In genomic region chr3:27473801-27474599, GRCm38 (mm10) we compare ENCODE assay signal across 14 mouse cellular contexts.
DNase-seq lines count a peak whose midpoint lies in the region; ATAC-seq lines count a peak whose summit lies in the region.
"Had no signal": no experiment of that assay in that cellular context is flagged by ENCODE, and none has a peak within 500 bp of the region (broad histone marks: within the 10 kb centered on the region; RNA-seq: fewer than 3 reads in every experiment).

No protein-coding gene starts in this region.

- no peak overlapping the region for H3K27ac ChIP-seq in midbrain, embryonic 11.5 days (ENCODE audit: low read depth, low read length)
- no peak overlapping the region for H3K27ac ChIP-seq in midbrain, embryonic 16.5 days (ENCODE audit: low read length)
- H3K27ac ChIP-seq in forebrain, embryonic 11.5 days (ENCODE audit: low read depth, low read length) = no peak overlapping the region
- H3K27ac ChIP-seq: forebrain, embryonic 10.5 days; heart, embryonic 13.5 days; midbrain, embryonic 12.5 days had no signal

- no peaks in the 10 kb centered on the region for H3K4me1 ChIP-seq in midbrain, embryonic 11.5 days (ENCODE audit: control insufficient read depth, insufficient read depth, low read length)
- no peaks in the 10 kb centered on the region for H3K4me1 ChIP-seq in midbrain, embryonic 16.5 days (ENCODE audit: control insufficient read depth, insufficient read depth, low read length)
- no peaks in the 10 kb centered on the region for H3K4me1 ChIP-seq in forebrain, embryonic 11.5 days (replicated peaks; ENCODE audit: control insufficient read depth, insufficient read depth, low read length)
- H3K4me1 ChIP-seq: forebrain, embryonic 10.5 days; midbrain, embryonic 12.5 days had no signal

- no peak overlapping the region for H3K4me2 ChIP-seq in midbrain, embryonic 11.5 days
- no peak overlapping the region for H3K4me2 ChIP-seq in midbrain, embryonic 16.5 days (ENCODE audit: low read length)
- H3K4me2 ChIP-seq in forebrain, embryonic 11.5 days (ENCODE audit: low read depth, low read length, severe bottlenecking) = no peak overlapping the region
- H3K4me2 ChIP-seq: heart, embryonic 13.5 days; midbrain, embryonic 12.5 days had no signal

- ATAC-seq in midbrain, embryonic 11.5 days (ENCODE audit: low FRiP score) = no peak
- ATAC-seq in midbrain, embryonic 16.5 days = no peak
- no peak for ATAC-seq in megakaryocyte-erythroid progenitor cell, adult 5-6 weeks (replicated peaks; ENCODE audit: low FRiP score, low TSS enrichment, poor library complexity, severe bottlenecking)
- no peak for ATAC-seq in forebrain, embryonic 11.5 days (replicated peaks; ENCODE audit: low FRiP score)

- no peak overlapping the region for H3K9ac ChIP-seq in midbrain, embryonic 11.5 days (ENCODE audit: low read length)
- H3K9ac ChIP-seq in midbrain, embryonic 16.5 days (ENCODE audit: low read depth, low read length) = no peak overlapping the region
- H3K9ac ChIP-seq in forebrain, embryonic 11.5 days (ENCODE audit: low read length) = no peak overlapping the region
- H3K9ac ChIP-seq: heart, embryonic 13.5 days; midbrain, embryonic 12.5 days had no signal

- H3K9me3 ChIP-seq in midbrain, embryonic 11.5 days (ENCODE audit: control insufficient read depth, low read length) = no peaks in the 10 kb centered on the region; the same call in 1 of the 2 replicates
- no peaks in the 10 kb centered on the region for H3K9me3 ChIP-seq in midbrain, embryonic 16.5 days (replicated peaks; ENCODE audit: control insufficient read depth, low read length, poor library complexity, severe bottlenecking)
- H3K9me3 ChIP-seq in forebrain, embryonic 11.5 days (ENCODE audit: control insufficient read depth, low read length) = no peaks in the 10 kb centered on the region
- H3K9me3 ChIP-seq: midbrain, embryonic 12.5 days had no signal

- intact Hi-C loops in heart, postnatal 36 days (cut with DNase I) = loop anchor here (5.0 kb wide), 1 partner anchor 463 kb away; the partner anchor contains the start of gene Pld1

- H3K36me3 ChIP-seq in midbrain, embryonic 11.5 days (ENCODE audit: control insufficient read depth, insufficient read depth, low read length) = no peaks in the 10 kb centered on the region
- H3K36me3 ChIP-seq in midbrain, embryonic 16.5 days (ENCODE audit: control insufficient read depth, insufficient read depth, low read length) = no peaks in the 10 kb centered on the region
- H3K36me3 ChIP-seq in forebrain, embryonic 11.5 days (ENCODE audit: control insufficient read depth, insufficient read depth, low read length) = no peaks in the 10 kb centered on the region

- H3K27me3 ChIP-seq in midbrain, embryonic 11.5 days (ENCODE audit: control insufficient read depth, insufficient read depth, low read length) = no peaks in the 10 kb centered on the region
- H3K27me3 ChIP-seq in midbrain, embryonic 16.5 days (ENCODE audit: control insufficient read depth, insufficient read depth, low read depth, low read length) = no peaks in the 10 kb centered on the region
- H3K27me3 ChIP-seq in forebrain, embryonic 11.5 days (ENCODE audit: control insufficient read depth, insufficient read depth, low read length) = no peaks in the 10 kb centered on the region
- H3K27me3 ChIP-seq: heart, embryonic 13.5 days; midbrain, embryonic 12.5 days had no signal

- 91% methylated on average over 14 of the region's 14 CpGs for WGBS in midbrain, embryonic 11.5 days
- 93% methylated on average over 14 of the region's 14 CpGs for WGBS in midbrain, embryonic 16.5 days
- 92% methylated on average over 14 of the region's 14 CpGs for WGBS in forebrain, embryonic 11.5 days

- DNase-seq in adrenal gland, adult 2 months = peak; percentile 35
- DNase-seq in adrenal gland, postnatal 4 days (ENCODE audit: low spot score in 2 of 2) = no peak
- peak; percentile 45 for DNase-seq in midbrain, embryonic 11.5 days (ENCODE audit: low spot score, missing footprints)
- DNase-seq in heart, postnatal 36 days = peak; percentile 41 to 53
- peak; percentile 41 to 65 for DNase-seq in kidney, postnatal 4 days
- no peak for DNase-seq in forebrain, embryonic 11.5 days (ENCODE audit: low spot score)
- DNase-seq: cerebellum, postnatal 36 days; spleen, adult 18-20 months; thymus, adult 2 months had no signal

- no peak overlapping the region for H3K4me3 ChIP-seq in midbrain, embryonic 11.5 days (ENCODE audit: low read depth, low read length)
- H3K4me3 ChIP-seq in midbrain, embryonic 16.5 days (ENCODE audit: low read depth, low read length) = no peak overlapping the region
- H3K4me3 ChIP-seq in forebrain, embryonic 11.5 days (ENCODE audit: low read depth, low read length) = no peak overlapping the region
- H3K4me3 ChIP-seq: forebrain, embryonic 10.5 days; heart, embryonic 13.5 days; midbrain, embryonic 12.5 days had no signal

Comparison
In these comparisons a context has a peak if more than half of its experiments do, and no peak if none do; other contexts are left out.
1. DNase-seq: peak in adrenal gland, adult 2 months (single experiment), midbrain, embryonic 11.5 days (single experiment), heart, postnatal 36 days (2 of 2) and kidney, postnatal 4 days (2 of 2); none in adrenal gland, postnatal 4 days (0 of 2) and forebrain, embryonic 11.5 days (single experiment).